Mouse (Mus musculus) midbrain, embryonic 14.5 days (tissue): ENCODE results near the gene Tfpi. TPM values are rescaled to one million over a fixed set of nuclear protein-coding genes. Genes with fewer than 3 reads are reported as not detected.
"Not testable (repeated sequence)": the region's sequence is repeated elsewhere in the genome, so short reads cannot be mapped to it uniquely, and the experiment has no call there.

Source experiments
- ATAC-seq: fragments of 200-750 bp; cut with Nextera tagmentation; 2 replicates; pipeline ENCODE4 v1.8.0; 2017; ENCODE audit warnings: moderate number of reproducible peaks, moderate library complexity; ENCODE audit not compliant: low FRiP score, low TSS enrichment
- DNase-seq: peaks from one replicate; pipeline ENCODE4 v3.0.0-alpha.2; 2015
- H3K27ac ChIP-seq: fragments of 300-500 bp; sonication (generic); replicated peaks from 2 replicates; pipeline ENCODE4 v1.5.1; 2014; ENCODE audit warnings: mild to moderate bottlenecking, low read depth, low read length, moderate library complexity
- H3K27me3 ChIP-seq: fragments of 300-500 bp; sonication (generic); 2 replicates; pipeline ENCODE4 v1.6.1; 2014; ENCODE audit warnings: low read length, control low read depth, mixed read lengths; ENCODE audit not compliant: control insufficient read depth, insufficient read depth
- H3K36me3 ChIP-seq: fragments of 300-500 bp; sonication (generic); 2 replicates; pipeline ENCODE4 v1.6.1; 2014; ENCODE audit warnings: low read length, control low read depth; ENCODE audit not compliant: control insufficient read depth, insufficient read depth
- H3K4me1 ChIP-seq: fragments of 300-500 bp; sonication (generic); 2 replicates; pipeline ENCODE4 v1.6.1; 2014; ENCODE audit warnings: mild to moderate bottlenecking, antibody characterized with exemption, low read length, control low read depth; ENCODE audit not compliant: control insufficient read depth, insufficient read depth
- H3K4me2 ChIP-seq: fragments of 300-500 bp; sonication (generic); 2 replicates; pipeline ENCODE4 v1.6.1; 2014; ENCODE audit warnings: mild to moderate bottlenecking, low read length, moderate library complexity
- H3K4me3 ChIP-seq: fragments of 300-500 bp; sonication (generic); replicated peaks from 2 replicates; pipeline ENCODE4 v1.5.1; 2014; ENCODE audit warnings: low read depth, low read length
- H3K9ac ChIP-seq: fragments of 300-500 bp; sonication (generic); replicated peaks from 2 replicates; pipeline ENCODE4 v1.6.1; 2014; ENCODE audit warnings: mild to moderate bottlenecking, low read length, moderate library complexity
- H3K9me3 ChIP-seq: fragments of 300-500 bp; sonication (generic); 2 replicates; pipeline ENCODE4 v1.6.1; 2016; ENCODE audit warnings: low read length, control low read depth, mixed read lengths; ENCODE audit not compliant: control insufficient read depth
- WGBS: fragments of 180-500 bp; shearing (Covaris S2); extraction: QIAGEN DNeasy Blood & Tissue Kit; methylation state at CpG from one replicate; pipeline ENCODE4 v1.1.7; 2014; 5-methylcytosine and 5-hydroxymethylcytosine counted together
- polyA plus RNA-seq: library from polyadenylated mRNA; unstranded; fragments of >200 nt; fragmentation: Nextera tagmentation; extraction: Ambion mirVana; gene quantifications from 2 replicates; pipeline ENCODE4 v1.2.1, GENCODE M21; 2014

Gene Tfpi
- polyA plus RNA-seq, 1 experiment from 2014 or later = 17.7 TPM

- Histone ChIP-seq H3K4me2 (no peak overlapping the region), H3K9me3 (no peaks in the 10 kb centered on the region), H3K9ac (no peak overlapping the region), H3K4me1 (no peaks in the 10 kb centered on the region), H3K4me3 (no peak overlapping the region), H3K27me3 (no peaks in the 10 kb centered on the region), H3K36me3 (no peaks in the 10 kb centered on the region), H3K27ac (no peak overlapping the region)
- no peak for ATAC-seq
- DNase-seq = no peak
Observed at GRCm38 (mm10) chr2:84389075-84389474, 87.5 kb downstream of the Tfpi start.

- not testable (repeated sequence) for H3K36me3 ChIP-seq, ATAC-seq, H3K4me1 ChIP-seq, H3K4me2 ChIP-seq, DNase-seq, H3K27me3 ChIP-seq, H3K4me3 ChIP-seq, H3K9me3 ChIP-seq, H3K27ac ChIP-seq, H3K9ac ChIP-seq
- whole genome bisulfite sequencing = 92% methylated on average over 14 of the region's 14 CpGs
Observed at GRCm38 (mm10) chr2:84388537-84388936, 88.0 kb downstream of the Tfpi start.

DNA sequence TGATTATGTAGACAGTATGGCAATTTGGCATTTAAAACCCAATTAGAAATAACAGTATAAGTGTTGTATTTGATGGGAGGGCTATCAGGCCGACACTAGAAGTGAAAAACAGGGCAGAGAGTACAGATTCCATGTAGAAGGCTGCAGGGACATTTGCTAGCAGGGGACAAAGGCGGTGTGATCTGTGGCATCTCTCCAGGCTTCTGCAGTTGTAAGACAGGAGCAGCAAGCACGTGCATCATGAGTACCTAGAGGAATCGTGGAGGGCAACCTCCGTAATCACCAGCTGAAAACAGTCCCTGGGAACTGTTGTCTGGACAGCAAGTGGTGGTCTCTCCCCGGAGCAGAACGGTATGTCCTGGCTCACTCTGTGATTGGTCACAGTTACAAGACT lies 88.6 kb downstream of the Tfpi start:
- Histone ChIP-seq H3K9ac (no peak overlapping the region), H3K4me2 (no peak overlapping the region), H3K27me3 (no peaks in the 10 kb centered on the region), H3K9me3 (no peaks in the 10 kb centered on the region), H3K4me3 (no peak overlapping the region), H3K36me3 (no peaks in the 10 kb centered on the region), H3K4me1 (no peaks in the 10 kb centered on the region), H3K27ac (no peak overlapping the region)
- ATAC-seq (no peak), DNase-seq (no peak)
- WGBS = 75% methylated on average over 7 of the region's 7 CpGs

- 60% methylated on average over 11 of the region's 11 CpGs for WGBS
- peak overlapping the region; percentile 40 for H3K4me2 ChIP-seq
- no peak overlapping the region for H3K9ac ChIP-seq
- DNase-seq (peak; percentile 14), ATAC-seq (no peak)
- no peak overlapping the region for H3K27ac ChIP-seq
- no peaks in the 10 kb centered on the region for H3K4me1 ChIP-seq
- no peaks in the 10 kb centered on the region for H3K9me3 ChIP-seq
- H3K36me3 ChIP-seq = no peaks in the 10 kb centered on the region
- no peaks in the 10 kb centered on the region for H3K27me3 ChIP-seq
- H3K4me3 ChIP-seq = no peak overlapping the region
Observed at GRCm38 (mm10) chr2:84387394-84388022, 89.1 kb downstream of the Tfpi start.

DNA sequence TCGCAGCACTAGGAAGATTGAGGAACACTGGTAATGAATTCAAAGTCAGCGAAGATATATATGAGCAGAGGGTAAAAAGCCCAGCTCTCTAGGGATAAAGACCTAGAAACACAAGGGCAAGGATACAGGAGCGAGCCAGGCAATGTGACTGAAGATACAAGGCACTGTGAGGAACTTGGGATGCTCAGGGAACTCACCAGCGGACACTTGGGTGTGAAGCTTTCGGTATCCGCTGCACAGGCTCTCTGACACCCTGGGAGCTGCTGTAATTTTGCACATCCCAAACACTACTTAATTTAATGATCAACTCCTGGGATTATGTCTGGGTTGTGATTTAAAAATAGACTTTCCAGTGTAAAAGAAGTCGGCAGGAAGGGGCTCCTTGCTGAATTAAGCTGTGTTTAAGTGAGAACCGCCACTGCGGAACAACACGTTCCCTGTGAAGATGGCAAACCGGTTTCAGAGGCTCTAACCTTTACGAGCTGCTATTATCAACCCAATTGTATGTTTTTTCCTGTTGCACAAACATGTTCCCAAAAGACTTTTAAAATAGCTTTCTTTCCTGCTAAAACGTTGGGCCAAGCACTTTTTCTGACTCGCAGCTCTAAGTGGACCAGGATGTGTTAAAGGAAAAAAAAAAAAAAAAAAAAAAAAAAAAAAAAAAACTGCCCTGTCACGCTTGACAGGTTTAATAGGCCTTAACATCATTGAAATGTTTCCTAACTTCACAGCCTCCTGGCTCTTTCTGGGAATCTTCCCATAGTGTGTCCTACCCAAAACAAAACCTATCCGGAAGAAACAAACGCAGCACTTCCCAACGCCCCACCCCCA lies 89.8 kb downstream of the Tfpi start:
- no peaks in the 10 kb centered on the region for H3K4me1 ChIP-seq
- no peaks in the 10 kb centered on the region for H3K9me3 ChIP-seq
- H3K27ac ChIP-seq = no peak overlapping the region
- ATAC-seq (no peak; the same call in 1 of the 2 replicates), DNase-seq (peak; percentile 20)
- H3K4me3 ChIP-seq = 0 out of 2 replicates have a peak overlapping the region, but pooled peaks have one; percentile 4
- H3K27me3 ChIP-seq = no peaks in the 10 kb centered on the region
- no peaks in the 10 kb centered on the region for H3K36me3 ChIP-seq
- H3K4me2 ChIP-seq = peak overlapping the region; percentile 40
- WGBS = 27% methylated on average over 18 of the region's 18 CpGs
- no peak overlapping the region for H3K9ac ChIP-seq

DNA sequence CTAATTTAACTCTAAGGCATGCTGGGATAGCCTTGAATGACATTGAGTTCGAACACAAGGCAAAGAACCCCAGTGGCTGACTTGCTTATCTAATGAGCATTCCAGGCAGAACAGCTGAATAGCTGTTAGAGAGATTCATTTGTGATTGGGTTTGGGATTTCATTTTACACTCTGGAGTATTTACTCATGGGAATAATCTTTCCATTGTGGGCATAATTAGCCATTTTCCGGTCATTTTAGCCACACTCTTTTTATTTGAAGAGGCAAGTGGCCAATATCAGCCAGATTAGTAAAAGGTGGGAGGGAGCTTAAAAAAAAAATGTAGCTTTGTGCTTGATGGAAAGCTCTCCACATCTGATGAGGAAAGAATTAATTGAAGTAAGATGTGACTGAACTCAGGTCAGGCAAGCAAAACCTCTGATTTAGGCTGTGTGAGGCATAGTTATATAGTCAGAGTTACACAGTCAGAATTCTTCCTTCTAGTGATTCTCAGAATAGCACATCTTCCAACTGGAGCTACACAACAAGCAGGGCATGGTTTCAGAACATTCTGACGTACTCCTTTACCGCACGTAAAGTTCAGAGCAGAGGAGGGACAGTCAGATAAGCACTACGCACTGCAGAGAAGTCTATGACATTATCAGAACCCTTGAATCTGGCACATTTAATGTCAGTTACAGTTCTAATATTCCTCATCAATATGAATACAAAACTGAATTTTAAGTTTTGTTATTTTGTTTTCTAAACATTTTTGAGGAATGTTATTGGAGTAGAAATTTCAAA lies 91.5 kb downstream of the Tfpi start:
- no peak for ATAC-seq
- H3K9me3 ChIP-seq = no peaks in the 10 kb centered on the region
- WGBS = 72% methylated on average over 6 of the region's 6 CpGs
- no peaks in the 10 kb centered on the region for H3K36me3 ChIP-seq
- H3K4me2 ChIP-seq = no peak overlapping the region
- no peaks in the 10 kb centered on the region for H3K27me3 ChIP-seq
- H3K4me1 ChIP-seq = no peaks in the 10 kb centered on the region
- DNase-seq = no peak
- H3K4me3 ChIP-seq = no peak overlapping the region
- H3K27ac ChIP-seq = no peak overlapping the region
- H3K9ac ChIP-seq = no peak overlapping the region

GRCm38 (mm10) chr2:84383828-84384227 lies 92.7 kb downstream of the Tfpi start:
- WGBS = 85% methylated on average over 4 of the region's 4 CpGs
- no peaks in the 10 kb centered on the region for H3K36me3 ChIP-seq
- no peak for DNase-seq
- H3K27me3 ChIP-seq = no peaks in the 10 kb centered on the region
- H3K9me3 ChIP-seq = no peaks in the 10 kb centered on the region
- no peak overlapping the region for H3K9ac ChIP-seq
- H3K27ac ChIP-seq = no peak overlapping the region
- H3K4me3 ChIP-seq = no peak overlapping the region
- no peaks in the 10 kb centered on the region for H3K4me1 ChIP-seq
- ATAC-seq = no peak
- H3K4me2 ChIP-seq = no peak overlapping the region
